Mouse (Mus musculus): ENCODE measurements around the gene Dlg2.

GRCm38 (mm10) chr7:92240908-92241307 lies 1764.4 kb downstream of the Dlg2 start:
- no peak for TF ChIP-seq CTCF (IDR thresholded peaks at IDR 0.05)
- TF ChIP-seq POLR2A (IDR thresholded peaks at IDR 0.05; ENCODE audit: insufficient read depth, low read depth, low read length): no peak
